Mouse (Mus musculus) midbrain, embryonic 10.5 days (tissue): ENCODE data around the gene Pcdh7. TPM values are rescaled to one million over a fixed set of nuclear protein-coding genes. Genes with fewer than 3 reads are reported as not detected.

ENCODE experiments used
- DNase-seq: peaks from one replicate; pipeline ENCODE4 v3.0.0-alpha.2; 2017; ENCODE audit warnings: low spot score
- H3K27ac ChIP-seq: fragments of 300-500 bp; sonication (generic); replicated peaks from 2 replicates; pipeline ENCODE4 v1.5.1; 2016; ENCODE audit warnings: mild to moderate bottlenecking
- H3K27me3 ChIP-seq: fragments of 300-500 bp; sonication (generic); 2 replicates; pipeline ENCODE4 v1.6.1; 2016; ENCODE audit warnings: low read depth, mild to moderate bottlenecking; ENCODE audit not compliant: poor library complexity, severe bottlenecking
- H3K36me3 ChIP-seq: fragments of 300-500 bp; sonication (generic); 2 replicates; pipeline ENCODE4 v1.6.1; 2016; ENCODE audit warnings: mild to moderate bottlenecking, moderate library complexity
- H3K4me1 ChIP-seq: fragments of 300-500 bp; sonication (generic); 2 replicates; pipeline ENCODE4 v1.6.1; 2016
- H3K4me3 ChIP-seq: fragments of 300-500 bp; sonication (generic); 2 replicates; pipeline ENCODE4 v1.5.1; 2016; ENCODE audit warnings: mild to moderate bottlenecking, moderate library complexity
- H3K9me3 ChIP-seq: fragments of 300-500 bp; sonication (generic); replicated peaks from 2 replicates; pipeline ENCODE4 v1.6.1; 2016; ENCODE audit warnings: mild to moderate bottlenecking
- WGBS: fragments of 180-500 bp; shearing (Covaris S2); methylation state at CpG from one replicate; pipeline ENCODE4 v1.1.7; 2016; 5-methylcytosine and 5-hydroxymethylcytosine counted together
- polyA plus RNA-seq: library from polyadenylated mRNA; unstranded; fragments of >200 nt; fragmentation: Nextera tagmentation; extraction: Ambion mirVana; gene quantifications from 2 replicates; pipeline ENCODE4 v1.2.1, GENCODE M21; 2016

Pcdh7 gene
- polyA plus RNA-seq, 1 experiment from 2014 or later: 4.0 TPM

- DNase-seq: no peak
- Histone ChIP-seq H3K27me3 (no peaks in the 10 kb centered on the region), H3K9me3 (no peaks in the 10 kb centered on the region), H3K36me3 (no peaks in the 10 kb centered on the region), H3K27ac (no peak overlapping the region), H3K4me3 (no peak overlapping the region), H3K4me1 (no peaks in the 10 kb centered on the region)
- 76% methylated on average over 2 of the region's 2 CpGs for WGBS
These were observed 119.4 kb downstream of the Pcdh7 start for GRCm38 (mm10) chr5:57837150-57837549.

DNA sequence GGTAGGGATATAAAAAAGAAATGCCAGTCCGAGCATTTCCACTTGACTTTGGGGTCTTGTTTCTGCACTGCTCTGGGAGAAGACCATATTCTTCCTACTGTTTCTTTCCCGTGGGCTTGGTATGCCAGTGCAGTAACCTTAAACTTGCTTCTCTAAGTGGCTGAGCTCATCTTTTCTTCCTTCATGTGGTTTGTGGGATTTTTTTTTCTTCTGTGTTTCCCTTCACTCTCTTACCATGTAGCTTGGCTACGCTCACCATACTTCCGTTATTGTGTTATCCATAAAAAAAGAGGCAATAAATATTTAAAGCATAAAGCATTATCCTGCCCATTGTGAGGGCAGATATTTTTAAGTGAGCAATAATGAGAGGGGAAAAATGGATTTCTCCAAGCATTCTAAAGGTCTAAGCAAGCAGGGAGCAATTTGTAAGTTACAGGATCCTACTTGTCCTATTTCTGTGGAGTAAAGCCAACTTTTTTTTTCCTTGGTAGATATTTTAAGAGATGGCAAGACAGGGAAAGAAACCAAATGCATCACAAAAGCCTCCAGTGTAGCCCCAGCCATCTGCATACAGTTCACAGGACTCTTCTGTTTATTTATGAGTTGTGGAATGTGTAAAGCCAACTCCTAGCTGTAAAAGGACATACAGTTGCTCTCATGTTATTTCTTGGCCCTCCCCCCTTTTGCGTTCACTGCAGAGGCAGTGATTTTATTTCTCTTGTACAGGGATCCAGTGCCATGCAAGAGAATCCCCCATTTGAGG is 123.8 kb downstream of the Pcdh7 start:
- Histone ChIP-seq H3K4me3 (no peak overlapping the region), H3K27ac (no peak overlapping the region), H3K9me3 (no peaks in the 10 kb centered on the region), H3K4me1 (no peaks in the 10 kb centered on the region), H3K36me3 (no peaks in the 10 kb centered on the region), H3K27me3 (no peaks in the 10 kb centered on the region)
- 89% methylated on average over 5 of the region's 5 CpGs for WGBS
- DNase-seq: no peak

DNA sequence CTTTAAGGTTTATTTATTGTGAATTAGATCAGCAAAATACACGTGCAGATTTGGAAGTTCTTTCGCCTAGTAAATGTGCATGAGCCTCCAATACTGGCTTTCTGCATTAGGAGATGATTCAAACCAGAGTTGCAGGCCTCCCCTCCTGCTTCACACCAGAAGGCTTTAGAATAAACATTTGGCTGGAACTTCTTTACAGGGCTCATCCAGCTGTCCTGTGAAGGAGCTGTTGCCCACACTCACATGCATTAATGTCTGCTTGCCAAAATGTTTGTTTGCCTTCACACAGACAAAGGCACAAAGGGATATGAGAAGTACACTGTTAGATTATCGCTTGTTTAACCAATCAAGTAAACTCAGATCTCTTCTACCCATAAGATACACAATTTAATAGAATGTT is 129.7 kb downstream of the Pcdh7 start:
- 70% methylated on average over 3 of the region's 3 CpGs for WGBS
- DNase-seq: no peak

GRCm38 (mm10) chr5:57850111-57850510 is 132.3 kb downstream of the Pcdh7 start:
- Histone ChIP-seq H3K27ac (no peak overlapping the region), H3K9me3 (no peaks in the 10 kb centered on the region), H3K27me3 (no peaks in the 10 kb centered on the region), H3K4me3 (no peak overlapping the region), H3K36me3 (no peaks in the 10 kb centered on the region), H3K4me1 (no peaks in the 10 kb centered on the region)
- no peak for DNase-seq
- 84% methylated on average over 2 of the region's 2 CpGs for WGBS

More for the DNA sequence above, 129.7 kb downstream of the Pcdh7 start:
- Histone ChIP-seq H3K36me3 (no peaks in the 10 kb centered on the region), H3K4me1 (no peaks in the 10 kb centered on the region), H3K9me3 (no peaks in the 10 kb centered on the region), H3K27ac (no peak overlapping the region), H3K4me3 (no peak overlapping the region), H3K27me3 (no peaks in the 10 kb centered on the region)

DNA sequence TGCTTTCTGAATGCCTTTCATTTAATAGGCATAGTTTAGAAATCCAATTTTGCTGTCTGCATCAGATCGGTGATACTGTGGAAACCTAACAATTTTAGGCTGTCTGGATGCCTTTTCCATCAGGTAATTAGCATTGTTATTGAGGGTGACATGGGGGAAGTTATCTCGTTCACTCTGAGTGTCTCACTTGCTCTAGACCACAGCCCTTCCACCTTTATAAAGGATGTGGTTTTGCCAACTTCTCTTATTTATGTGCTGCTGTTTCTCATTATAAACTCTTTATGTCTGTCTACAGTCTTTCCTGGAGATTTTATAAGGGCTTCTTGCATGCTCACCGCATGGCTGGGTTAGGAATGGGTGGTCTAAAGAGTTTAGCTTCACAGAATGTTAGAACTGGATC is 139.5 kb downstream of the Pcdh7 start:
- Histone ChIP-seq H3K27ac (no peak overlapping the region), H3K4me1 (no peaks in the 10 kb centered on the region), H3K4me3 (no peak overlapping the region), H3K36me3 (no peaks in the 10 kb centered on the region), H3K27me3 (no peaks in the 10 kb centered on the region), H3K9me3 (no peaks in the 10 kb centered on the region)
- WGBS: 89% methylated on average over 3 of the region's 3 CpGs
- DNase-seq: no peak

GRCm38 (mm10) chr5:57864254-57864653 is 146.5 kb downstream of the Pcdh7 start:
- Histone ChIP-seq H3K9me3 (no peaks in the 10 kb centered on the region), H3K27ac (no peak overlapping the region), H3K4me3 (no peak overlapping the region), H3K27me3 (no peaks in the 10 kb centered on the region), H3K4me1 (0 out of 2 replicates have a peak, but pooled peaks cover 3% of the 10 kb centered on the region), H3K36me3 (no peaks in the 10 kb centered on the region)
- WGBS: 94% methylated on average over 3 of the region's 3 CpGs
- no peak for DNase-seq

GRCm38 (mm10) chr5:57865256-57865655 is 147.5 kb downstream of the Pcdh7 start:
- Histone ChIP-seq H3K4me3 (no peak overlapping the region), H3K4me1 (0 out of 2 replicates have a peak, but pooled peaks cover 3% of the 10 kb centered on the region), H3K27me3 (no peaks in the 10 kb centered on the region), H3K27ac (no peak overlapping the region), H3K36me3 (no peaks in the 10 kb centered on the region), H3K9me3 (no peaks in the 10 kb centered on the region)
- DNase-seq: no peak
- 89% methylated on average over 3 of the region's 3 CpGs for WGBS

DNA sequence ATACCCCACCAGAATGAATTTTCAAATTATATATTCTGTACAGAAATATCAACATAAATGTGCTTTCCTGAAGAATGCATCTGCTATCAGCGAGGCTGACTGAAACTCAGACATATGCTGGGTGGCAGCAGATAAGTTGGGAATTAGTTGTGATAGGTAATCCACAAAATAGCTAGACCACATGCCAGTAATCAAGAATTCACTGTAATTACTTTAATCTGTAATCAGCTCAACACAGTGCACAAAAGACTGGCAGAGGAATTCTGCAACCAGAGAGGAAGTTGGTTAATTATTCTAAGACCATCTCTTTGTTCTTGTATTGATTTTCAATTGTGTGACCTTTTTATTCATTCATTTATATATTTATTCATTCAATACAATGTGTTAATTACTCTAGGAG is 148.3 kb downstream of the Pcdh7 start:
- Histone ChIP-seq H3K36me3 (no peaks in the 10 kb centered on the region), H3K4me3 (no peak overlapping the region), H3K27me3 (no peaks in the 10 kb centered on the region), H3K27ac (no peak overlapping the region), H3K4me1 (0 out of 2 replicates have a peak, but pooled peaks cover 3% of the 10 kb centered on the region), H3K9me3 (no peaks in the 10 kb centered on the region)
- 80% methylated on average over 1 of the region's 1 CpGs for WGBS
- no peak for DNase-seq

- DNase-seq: no peak
- Histone ChIP-seq H3K27me3 (no peaks in the 10 kb centered on the region), H3K4me3 (no peak overlapping the region), H3K27ac (no peak overlapping the region), H3K36me3 (no peaks in the 10 kb centered on the region), H3K9me3 (no peaks in the 10 kb centered on the region), H3K4me1 (0 out of 2 replicates have a peak, but pooled peaks cover 3% of the 10 kb centered on the region)
- WGBS: 89% methylated on average over 2 of the region's 2 CpGs
These were observed 150.1 kb downstream of the Pcdh7 start for GRCm38 (mm10) chr5:57867906-57868305.

DNA sequence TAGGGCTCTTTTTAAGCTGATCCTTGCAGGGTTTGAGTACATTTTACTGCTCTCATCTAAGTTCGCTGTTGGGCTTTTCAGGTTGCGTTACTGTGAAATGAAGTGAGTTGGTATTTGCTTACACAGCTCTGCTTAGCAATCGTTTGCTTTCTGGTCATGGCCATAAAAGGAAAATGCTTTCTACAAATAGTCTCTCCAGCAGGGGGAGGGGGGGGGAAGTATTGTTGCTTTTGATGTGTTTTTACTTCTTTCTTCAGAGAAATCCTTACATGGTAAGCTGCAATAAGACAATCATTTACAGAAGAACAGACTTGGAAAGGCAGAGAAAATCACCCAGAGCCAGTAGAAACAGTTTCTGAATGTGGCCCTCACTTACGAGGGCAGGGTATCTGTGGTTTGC is 150.9 kb downstream of the Pcdh7 start:
- 66% methylated on average over 4 of the region's 4 CpGs for WGBS
- H3K4me1 ChIP-seq: 0 out of 2 replicates have a peak, but pooled peaks cover 3% of the 10 kb centered on the region
- no peak overlapping the region for H3K27ac ChIP-seq
- H3K9me3 ChIP-seq: no peaks in the 10 kb centered on the region
- no peaks in the 10 kb centered on the region for H3K36me3 ChIP-seq
- no peak for DNase-seq
- H3K4me3 ChIP-seq: no peak overlapping the region
- no peaks in the 10 kb centered on the region for H3K27me3 ChIP-seq

GRCm38 (mm10) chr5:57870727-57871126 is 153.0 kb downstream of the Pcdh7 start:
- Histone ChIP-seq H3K4me1 (0 out of 2 replicates have a peak, but pooled peaks cover 3% of the 10 kb centered on the region), H3K9me3 (no peaks in the 10 kb centered on the region), H3K4me3 (no peak overlapping the region), H3K27ac (no peak overlapping the region), H3K36me3 (no peaks in the 10 kb centered on the region), H3K27me3 (no peaks in the 10 kb centered on the region)
- 73% methylated on average over 1 of the region's 1 CpGs for WGBS
- DNase-seq: no peak

GRCm38 (mm10) chr5:57884982-57885381 is 167.2 kb downstream of the Pcdh7 start:
- no peaks in the 10 kb centered on the region for H3K27me3 ChIP-seq
- no peak overlapping the region for H3K27ac ChIP-seq
- H3K4me3 ChIP-seq: no peak overlapping the region
- no peak for DNase-seq
- H3K9me3 ChIP-seq: no peaks in the 10 kb centered on the region
- no peaks in the 10 kb centered on the region for H3K36me3 ChIP-seq
- H3K4me1 ChIP-seq: no peaks in the 10 kb centered on the region

DNA sequence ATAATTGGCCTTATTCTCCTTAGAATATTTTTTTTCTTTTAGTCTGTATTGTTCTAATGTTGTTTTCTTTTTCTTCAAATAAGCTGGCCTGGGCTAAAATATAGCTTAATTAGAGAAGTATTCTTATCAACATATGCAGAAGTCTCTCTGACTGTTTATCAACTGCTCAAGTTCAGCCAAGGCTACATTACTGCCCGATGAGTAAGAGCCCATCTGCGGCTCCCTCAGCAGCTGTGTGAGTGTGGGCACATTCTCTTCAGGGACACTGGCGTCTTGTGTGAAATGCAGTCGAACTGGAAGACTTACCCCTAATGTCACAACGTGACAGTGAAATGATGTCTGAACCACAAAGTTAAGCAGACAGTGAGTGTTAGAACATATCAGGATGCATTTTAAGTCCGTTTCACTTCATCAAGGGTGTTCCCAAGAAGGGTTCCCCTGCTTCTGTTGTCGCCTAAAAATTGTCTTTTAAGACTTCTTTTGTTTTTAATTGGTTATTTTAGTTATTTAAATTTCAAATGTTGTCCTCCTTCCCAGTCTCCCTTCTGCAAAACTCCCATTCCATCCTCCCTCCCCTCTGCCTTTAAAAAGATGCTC is 181.3 kb downstream of the Pcdh7 start:
- Histone ChIP-seq H3K4me3 (no peak overlapping the region), H3K27me3 (no peaks in the 10 kb centered on the region), H3K36me3 (no peaks in the 10 kb centered on the region), H3K4me1 (no peaks in the 10 kb centered on the region), H3K9me3 (no peaks in the 10 kb centered on the region), H3K27ac (no peak overlapping the region)
- 84% methylated on average over 7 of the region's 7 CpGs for WGBS
- DNase-seq: no peak
